Mouse (Mus musculus): ENCODE measurements at regions not wholly inside any gene's neighbourhood (a gene's known extent, or its start where the extent isn't known, plus 50 kb on each side); places are given as distances from the start of the nearest gene placed in this dataset.

DNA sequence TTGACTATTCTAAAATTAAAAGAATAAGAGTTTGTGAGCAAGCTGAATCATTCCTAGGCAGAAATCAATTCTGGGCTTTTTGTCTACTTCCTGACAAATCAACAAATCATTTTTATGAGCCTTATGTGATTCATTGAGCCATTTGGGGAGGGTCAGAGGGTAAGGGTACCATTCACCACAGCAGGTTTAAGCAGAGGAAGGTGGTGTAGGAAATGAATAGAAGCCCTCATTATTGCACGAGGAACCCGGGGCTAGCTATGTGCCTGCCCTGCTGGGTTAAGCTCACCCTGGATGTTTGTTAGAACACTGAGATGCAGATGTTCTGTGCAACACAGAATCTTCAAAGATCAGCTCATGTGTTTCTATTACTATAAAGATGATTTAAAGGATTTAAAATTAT lies 150.2 kb upstream of the Lyplal1 start:
- no peak overlapping the region for H3K27ac ChIP-seq (replicated peaks)

DNA sequence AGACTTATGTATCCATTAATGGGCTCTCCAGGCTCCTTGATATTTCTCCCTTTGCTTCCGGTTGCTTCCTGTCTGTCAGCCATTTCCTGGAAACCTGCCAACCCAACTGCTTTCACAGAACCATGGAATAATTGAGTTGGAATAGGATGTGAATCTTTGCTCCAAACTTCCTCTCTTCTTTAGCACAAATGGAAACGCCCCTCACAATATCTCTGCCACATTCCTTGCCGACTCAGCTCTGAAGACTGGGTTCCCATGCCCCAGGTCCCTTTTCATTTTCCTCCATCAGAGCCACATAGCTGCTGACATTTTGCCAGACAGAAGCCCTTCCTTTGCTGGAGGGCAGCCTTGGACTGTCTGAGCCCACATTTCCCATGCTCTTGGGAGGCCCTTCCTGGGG lies 147.5 kb upstream of the Lyplal1 start:
- TF ChIP-seq EP300 (optimal IDR thresholded peaks at IDR 0.05) (no peak), CTCF (IDR thresholded peaks at IDR 0.05; ENCODE audit: low read depth) (no peak)
- H3K9ac ChIP-seq (ENCODE audit: low read length) = no peak overlapping the region
- H3K36me3 ChIP-seq (ENCODE audit: control insufficient read depth, insufficient read depth, low read length) = no peaks in the 10 kb centered on the region
- H3K4me3 ChIP-seq (ENCODE audit: low read depth, low read length) = no peak overlapping the region
- H3K27ac ChIP-seq (replicated peaks) = peak overlapping the region; percentile 56; the same call in 1 of the 2 replicates
- ATAC-seq (ENCODE audit: low FRiP score, low TSS enrichment) (no peak), DNase-seq (ENCODE audit: low spot score) (no peak)
- H3K27me3 ChIP-seq (ENCODE audit: control insufficient read depth, insufficient read depth, low read length) = no peaks in the 10 kb centered on the region
- WGBS = 29% methylated on average over 3 of the region's 3 CpGs
- no peaks in the 10 kb centered on the region for H3K9me3 ChIP-seq (ENCODE audit: control insufficient read depth, low read length)
- 0 out of 2 replicates have a peak, but pooled peaks cover 6% of the 10 kb centered on the region for H3K4me1 ChIP-seq (replicated peaks; ENCODE audit: control insufficient read depth, insufficient read depth)
- no peak overlapping the region for H3K4me2 ChIP-seq (replicated peaks; ENCODE audit: low read depth)

More for the DNA sequence above, 150.2 kb upstream of the Lyplal1 start:
- Histone ChIP-seq H3K9me3 (ENCODE audit: control insufficient read depth, low read length) (no peaks in the 10 kb centered on the region), H3K27me3 (ENCODE audit: control insufficient read depth, insufficient read depth, low read length) (no peaks in the 10 kb centered on the region), H3K36me3 (ENCODE audit: control insufficient read depth, insufficient read depth, low read length) (no peaks in the 10 kb centered on the region), H3K9ac (ENCODE audit: low read length) (no peak overlapping the region), H3K4me3 (ENCODE audit: low read depth, low read length) (no peak overlapping the region), H3K4me1 (replicated peaks; ENCODE audit: control insufficient read depth, insufficient read depth) (0 out of 2 replicates have a peak, but pooled peaks cover 3% of the 10 kb centered on the region), H3K4me2 (replicated peaks; ENCODE audit: low read depth) (no peak overlapping the region)
- 47% methylated on average over 2 of the region's 2 CpGs for WGBS
- TF ChIP-seq EP300 (optimal IDR thresholded peaks at IDR 0.05) (no peak), CTCF (IDR thresholded peaks at IDR 0.05; ENCODE audit: low read depth) (no peak)
- DNase-seq (ENCODE audit: low spot score) (no peak), ATAC-seq (ENCODE audit: low FRiP score, low TSS enrichment) (no peak)

DNA sequence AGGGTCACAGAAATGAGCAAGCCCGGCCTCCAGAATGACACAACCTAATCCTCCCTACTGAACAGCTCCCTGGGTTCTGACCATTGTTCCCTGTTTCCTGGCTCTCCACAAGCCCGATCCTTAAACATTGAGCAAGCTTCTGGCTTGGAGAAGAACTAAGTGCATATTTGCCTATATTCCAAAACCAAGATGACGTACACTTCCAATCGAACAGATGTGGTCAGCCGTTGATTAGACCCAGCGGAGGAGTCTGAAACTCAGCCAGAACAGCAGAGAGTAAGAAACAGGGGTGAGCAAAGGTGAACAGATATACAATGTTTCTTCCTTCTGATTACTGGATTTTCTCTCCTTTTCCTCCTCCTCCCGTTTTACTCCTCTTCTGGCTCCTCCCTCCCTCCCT lies 146.8 kb upstream of the Lyplal1 start:
- DNase-seq (ENCODE audit: low spot score) = peak; percentile 19
- Histone ChIP-seq H3K4me3 (ENCODE audit: low read depth, low read length) (no peak overlapping the region), H3K9me3 (ENCODE audit: control insufficient read depth, low read length) (no peaks in the 10 kb centered on the region), H3K27me3 (ENCODE audit: control insufficient read depth, insufficient read depth, low read length) (no peaks in the 10 kb centered on the region), H3K4me2 (replicated peaks; ENCODE audit: low read depth) (no peak overlapping the region), H3K27ac (replicated peaks) (no peak overlapping the region), H3K4me1 (replicated peaks; ENCODE audit: control insufficient read depth, insufficient read depth) (0 out of 2 replicates have a peak, but pooled peaks cover 6% of the 10 kb centered on the region), H3K9ac (ENCODE audit: low read length) (no peak overlapping the region), H3K36me3 (ENCODE audit: control insufficient read depth, insufficient read depth, low read length) (no peaks in the 10 kb centered on the region)
- TF ChIP-seq EP300 (optimal IDR thresholded peaks at IDR 0.05) (no peak), CTCF (IDR thresholded peaks at IDR 0.05; ENCODE audit: low read depth) (no peak)
- ATAC-seq (ENCODE audit: low FRiP score, low TSS enrichment) = peak; percentile 64; the same call in 1 of the 2 replicates
- 45% methylated on average over 7 of the region's 7 CpGs for WGBS

DNA sequence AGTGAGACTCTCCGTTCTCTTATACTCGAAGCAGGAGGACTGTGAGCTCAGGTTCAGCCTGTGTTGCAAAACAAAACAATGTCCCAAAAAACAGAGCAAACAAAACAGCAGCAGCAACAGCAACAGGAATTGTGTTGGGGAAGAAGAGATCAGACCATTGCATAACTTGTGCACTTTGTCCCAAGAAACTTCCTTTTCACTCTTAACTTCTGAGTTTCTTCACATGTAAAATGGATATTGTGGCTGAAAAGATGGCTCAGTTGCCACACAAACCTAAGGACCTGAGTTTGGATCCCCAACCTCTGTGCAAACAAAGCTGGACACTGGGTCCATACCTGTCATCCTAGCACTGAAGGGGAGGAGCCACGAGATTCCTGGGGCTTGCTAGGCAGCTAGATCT lies 146.1 kb upstream of the Lyplal1 start:
- TF ChIP-seq EP300 (optimal IDR thresholded peaks at IDR 0.05) (no peak), CTCF (IDR thresholded peaks at IDR 0.05; ENCODE audit: low read depth) (no peak)
- H3K9ac ChIP-seq (ENCODE audit: low read length) = no peak overlapping the region
- DNase-seq (ENCODE audit: low spot score) = no peak
- H3K27me3 ChIP-seq (ENCODE audit: control insufficient read depth, insufficient read depth, low read length) = no peaks in the 10 kb centered on the region
- no peaks in the 10 kb centered on the region for H3K9me3 ChIP-seq (ENCODE audit: control insufficient read depth, low read length)
- WGBS = 61% methylated on average over 3 of the region's 3 CpGs
- ATAC-seq (ENCODE audit: low FRiP score, low TSS enrichment) = no peak
- H3K36me3 ChIP-seq (ENCODE audit: control insufficient read depth, insufficient read depth, low read length) = no peaks in the 10 kb centered on the region
- H3K27ac ChIP-seq (replicated peaks) = 0 out of 2 replicates have a peak overlapping the region, but pooled peaks have one; percentile 14
- no peak overlapping the region for H3K4me2 ChIP-seq (replicated peaks; ENCODE audit: low read depth)
- no peak overlapping the region for H3K4me3 ChIP-seq (ENCODE audit: low read depth, low read length)
- H3K4me1 ChIP-seq (replicated peaks; ENCODE audit: control insufficient read depth, insufficient read depth) = 0 out of 2 replicates have a peak, but pooled peaks cover 6% of the 10 kb centered on the region

DNA sequence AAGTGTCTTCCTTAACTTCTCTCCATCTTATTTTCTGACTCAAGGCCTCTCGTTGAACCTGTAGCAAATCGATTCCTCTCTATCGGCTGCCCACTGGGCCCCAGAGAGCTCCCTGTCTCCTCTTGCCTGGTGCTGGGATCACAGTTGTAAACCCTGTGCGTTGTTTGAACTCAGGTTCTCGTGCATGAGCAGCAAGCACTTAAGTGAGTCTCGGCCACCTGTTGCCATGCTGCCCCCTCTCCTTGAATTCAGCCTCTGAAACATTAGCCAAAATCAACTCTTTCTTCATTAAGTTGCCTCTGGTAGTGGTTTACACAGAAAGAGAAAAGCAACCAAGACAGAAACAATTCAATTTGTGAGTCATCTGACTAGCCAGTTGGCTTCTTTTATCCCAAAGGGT lies 144.9 kb upstream of the Lyplal1 start:
- no peak for DNase-seq (ENCODE audit: low spot score)
- Histone ChIP-seq H3K27ac (replicated peaks) (no peak overlapping the region), H3K36me3 (ENCODE audit: control insufficient read depth, insufficient read depth, low read length) (no peaks in the 10 kb centered on the region)

DNA sequence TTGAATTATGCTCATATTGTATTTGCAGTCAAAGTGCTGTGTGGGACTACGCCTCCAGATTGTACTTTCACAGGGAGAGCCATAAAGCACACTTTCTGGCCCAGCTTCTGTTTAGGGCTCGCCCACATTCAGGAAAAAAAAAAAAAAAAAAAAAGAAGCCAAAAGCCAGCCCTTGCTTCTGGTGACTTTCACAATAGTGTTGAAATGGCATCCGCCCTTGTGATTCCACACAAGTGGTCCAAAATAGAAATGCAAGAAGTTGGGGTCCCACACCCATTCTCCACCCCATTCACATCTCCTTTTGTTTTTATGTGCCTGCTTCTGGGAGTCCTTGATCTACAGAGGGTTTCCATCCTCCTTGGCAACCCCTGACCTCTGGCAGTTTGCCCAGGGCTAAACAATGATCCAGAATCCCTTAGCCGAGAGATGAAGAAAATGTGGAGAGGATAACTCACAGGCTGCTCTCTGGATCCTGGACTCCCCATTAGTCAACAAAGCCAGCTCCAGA lies 144.3 kb upstream of the Lyplal1 start:
- Histone ChIP-seq H3K4me3 (ENCODE audit: low read depth, low read length) (no peak overlapping the region), H3K9ac (ENCODE audit: low read length) (no peak overlapping the region), H3K36me3 (ENCODE audit: control insufficient read depth, insufficient read depth, low read length) (no peaks in the 10 kb centered on the region), H3K4me1 (replicated peaks; ENCODE audit: control insufficient read depth, insufficient read depth) (0 out of 2 replicates have a peak, but pooled peaks cover 6% of the 10 kb centered on the region), H3K9me3 (ENCODE audit: control insufficient read depth, low read length) (no peaks in the 10 kb centered on the region), H3K27ac (replicated peaks) (no peak overlapping the region), H3K4me2 (replicated peaks; ENCODE audit: low read depth) (no peak overlapping the region), H3K27me3 (ENCODE audit: control insufficient read depth, insufficient read depth, low read length) (no peaks in the 10 kb centered on the region)
- TF ChIP-seq EP300 (optimal IDR thresholded peaks at IDR 0.05) (no peak), CTCF (IDR thresholded peaks at IDR 0.05; ENCODE audit: low read depth) (no peak)
- DNase-seq (ENCODE audit: low spot score) = peak; percentile 47
- 18% methylated on average over 4 of the region's 4 CpGs for WGBS
- peak; percentile 57; the same call in 1 of the 2 replicates for ATAC-seq (ENCODE audit: low FRiP score, low TSS enrichment)

More for the DNA sequence above, 144.9 kb upstream of the Lyplal1 start:
- ATAC-seq (ENCODE audit: low FRiP score, low TSS enrichment) = no peak
- Histone ChIP-seq H3K4me1 (replicated peaks; ENCODE audit: control insufficient read depth, insufficient read depth) (0 out of 2 replicates have a peak, but pooled peaks cover 6% of the 10 kb centered on the region), H3K9ac (ENCODE audit: low read length) (no peak overlapping the region), H3K27me3 (ENCODE audit: control insufficient read depth, insufficient read depth, low read length) (no peaks in the 10 kb centered on the region), H3K4me2 (replicated peaks; ENCODE audit: low read depth) (no peak overlapping the region), H3K4me3 (ENCODE audit: low read depth, low read length) (no peak overlapping the region), H3K9me3 (ENCODE audit: control insufficient read depth, low read length) (no peaks in the 10 kb centered on the region)
- 73% methylated on average over 6 of the region's 6 CpGs for WGBS
- TF ChIP-seq EP300 (optimal IDR thresholded peaks at IDR 0.05) (no peak), CTCF (IDR thresholded peaks at IDR 0.05; ENCODE audit: low read depth) (no peak)
